Mouse (Mus musculus) neural tube, embryonic 14.5 days (tissue): ENCODE data around the gene Urod. TPM values are rescaled to one million over a fixed set of nuclear protein-coding genes. Genes with fewer than 3 reads are reported as not detected.

ENCODE experiments used
- ATAC-seq: fragments of 200-750 bp; cut with Nextera tagmentation; 2 replicates; pipeline ENCODE4 v1.8.0; 2017; ENCODE audit warnings: low read depth, mild to moderate bottlenecking, moderate TSS enrichment, moderate library complexity
- H3K27ac ChIP-seq: fragments of 300-500 bp; sonication (generic); 2 replicates; pipeline ENCODE4 v1.5.1; 2014; ENCODE audit warnings: low read depth, mild to moderate bottlenecking, control low read depth, low read length, moderate library complexity, mixed read lengths
- H3K27me3 ChIP-seq: fragments of 300-500 bp; sonication (generic); 2 replicates; pipeline ENCODE4 v1.6.1; 2014; ENCODE audit warnings: low read length; ENCODE audit not compliant: control insufficient read depth, insufficient read depth
- H3K36me3 ChIP-seq: fragments of 300-500 bp; sonication (generic); 2 replicates; pipeline ENCODE4 v1.6.1; 2014; ENCODE audit warnings: low read length, mixed read lengths; ENCODE audit not compliant: control insufficient read depth, insufficient read depth
- H3K4me1 ChIP-seq: fragments of 300-500 bp; sonication (generic); 2 replicates; pipeline ENCODE4 v1.6.1; 2014; ENCODE audit warnings: low read length; ENCODE audit not compliant: control insufficient read depth, insufficient read depth
- H3K4me2 ChIP-seq: fragments of 300-500 bp; sonication (generic); 2 replicates; pipeline ENCODE4 v1.6.1; 2014; ENCODE audit warnings: mild to moderate bottlenecking, low read depth, low read length, control low read depth
- H3K4me3 ChIP-seq: fragments of 300-500 bp; sonication (generic); 2 replicates; pipeline ENCODE4 v1.5.1; 2014; ENCODE audit warnings: low read depth, low read length, control low read depth, mixed read lengths
- H3K9ac ChIP-seq: fragments of 300-500 bp; sonication (generic); replicated peaks from 2 replicates; pipeline ENCODE4 v1.6.1; 2014; ENCODE audit warnings: low read depth, mild to moderate bottlenecking, control low read depth, low read length, mixed read lengths
- H3K9me3 ChIP-seq: fragments of 300-500 bp; sonication (generic); 2 replicates; pipeline ENCODE4 v1.6.1; 2016; ENCODE audit warnings: low read length; ENCODE audit not compliant: control insufficient read depth
- WGBS: fragments of 180-500 bp; shearing (Covaris S2); extraction: QIAGEN DNeasy Blood & Tissue Kit; methylation state at CpG from one replicate; pipeline ENCODE4 v1.1.7; 2014; 5-methylcytosine and 5-hydroxymethylcytosine counted together
- polyA plus RNA-seq: library from polyadenylated mRNA; unstranded; fragments of >200 nt; fragmentation: Nextera tagmentation; extraction: Ambion mirVana; gene quantifications from 2 replicates; pipeline ENCODE4 v1.2.1, GENCODE M21; 2014

Gene Urod
- polyA plus RNA-seq, 1 experiment from 2014 or later = 56.0 TPM

GRCm38 (mm10) chr4:117017738-117018137 is 23.5 kb upstream of the Urod start:
- no peak overlapping the region for H3K4me2 ChIP-seq
- peaks cover 7% of the 10 kb centered on the region for H3K4me1 ChIP-seq
- H3K27me3 ChIP-seq = no peaks in the 10 kb centered on the region
- H3K9me3 ChIP-seq = no peaks in the 10 kb centered on the region
- peaks cover 7% of the 10 kb centered on the region for H3K36me3 ChIP-seq
- ATAC-seq = no peak
- no peak overlapping the region for H3K27ac ChIP-seq
- no peak overlapping the region for H3K4me3 ChIP-seq
- WGBS = 86% methylated on average over 2 of the region's 2 CpGs
- no peak overlapping the region for H3K9ac ChIP-seq

GRCm38 (mm10) chr4:117014901-117015415 is 20.7 kb upstream of the Urod start:
- 73% methylated on average over 4 of the region's 4 CpGs for WGBS
- Histone ChIP-seq H3K4me3 (no peak overlapping the region), H3K4me1 (peaks cover under 1% of the 10 kb centered on the region; the same call in 1 of the 2 replicates), H3K9me3 (no peaks in the 10 kb centered on the region), H3K27me3 (no peaks in the 10 kb centered on the region), H3K4me2 (no peak overlapping the region), H3K36me3 (no peaks in the 10 kb centered on the region), H3K9ac (no peak overlapping the region), H3K27ac (no peak overlapping the region)
- no peak for ATAC-seq

DNA sequence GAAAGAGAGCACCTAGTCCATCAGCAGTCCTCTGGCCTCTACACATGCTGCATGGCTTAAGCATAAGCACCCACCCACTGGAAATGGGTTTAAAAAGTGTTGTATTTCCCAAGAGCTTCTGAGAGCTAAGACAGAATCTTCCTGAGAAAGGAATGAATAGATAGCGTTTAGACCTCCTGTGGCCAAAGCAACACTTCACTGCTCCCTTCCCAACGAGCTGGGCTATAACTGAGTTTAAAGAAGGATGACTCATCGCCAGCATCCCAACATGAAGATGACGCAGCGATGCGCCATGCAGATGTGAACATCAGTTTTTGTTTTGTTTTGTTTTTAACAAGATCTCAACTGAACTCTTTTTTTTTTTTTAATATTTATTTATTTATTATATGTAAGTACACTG is 19.4 kb upstream of the Urod start:
- 87% methylated on average over 6 of the region's 6 CpGs for WGBS
- no peak overlapping the region for H3K27ac ChIP-seq
- H3K9ac ChIP-seq = no peak overlapping the region
- H3K9me3 ChIP-seq = no peaks in the 10 kb centered on the region
- no peak overlapping the region for H3K4me2 ChIP-seq
- ATAC-seq = no peak
- H3K36me3 ChIP-seq = no peaks in the 10 kb centered on the region
- H3K27me3 ChIP-seq = no peaks in the 10 kb centered on the region
- no peaks in the 10 kb centered on the region for H3K4me1 ChIP-seq
- H3K4me3 ChIP-seq = no peak overlapping the region

DNA sequence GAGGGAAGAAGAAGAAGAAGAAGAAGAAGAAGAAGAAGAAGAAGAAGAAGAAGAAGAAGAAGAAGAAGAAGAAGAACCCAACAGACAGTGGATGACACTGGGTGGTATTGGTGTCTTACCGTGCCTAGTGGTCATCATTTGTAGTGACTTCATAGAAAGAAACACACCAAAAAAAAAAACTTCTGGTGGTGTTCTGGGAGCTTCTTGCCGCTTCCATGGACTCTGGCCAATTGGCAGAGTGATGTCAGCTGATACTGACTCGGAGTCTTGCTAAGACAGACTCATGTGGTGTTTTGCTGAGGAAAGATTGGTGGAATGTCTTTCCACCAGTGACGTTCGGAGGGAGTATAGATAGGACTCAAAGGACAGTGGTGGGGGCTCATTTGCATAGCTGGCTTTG is 16.0 kb upstream of the Urod start:
- H3K9ac ChIP-seq = no peak overlapping the region
- ATAC-seq = no peak
- 89% methylated on average over 5 of the region's 5 CpGs for WGBS

DNA sequence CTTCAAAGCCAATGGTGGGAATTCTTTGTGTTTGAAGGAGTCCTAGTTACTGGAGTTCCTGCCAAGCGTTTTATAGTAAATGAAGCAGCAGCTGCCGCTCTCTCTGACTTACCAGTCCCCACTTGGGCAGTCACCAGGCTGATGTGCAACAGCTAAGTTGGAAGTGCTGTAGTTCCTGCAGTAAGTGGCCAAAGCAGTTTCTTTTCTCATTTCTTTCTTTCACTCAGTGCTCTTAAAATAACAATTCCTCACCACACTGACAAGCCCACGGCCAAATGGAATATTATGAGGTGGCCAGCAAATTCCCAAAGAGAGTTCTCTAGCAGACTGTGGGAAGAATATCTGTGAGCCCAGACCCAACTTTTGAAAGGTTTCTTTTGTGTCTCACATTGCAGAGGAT is 12.8 kb upstream of the Urod start:
- Histone ChIP-seq H3K36me3 (peaks cover 8% of the 10 kb centered on the region), H3K27ac (no peak overlapping the region), H3K9me3 (no peaks in the 10 kb centered on the region), H3K27me3 (no peaks in the 10 kb centered on the region), H3K4me2 (no peak overlapping the region), H3K4me3 (no peak overlapping the region), H3K4me1 (no peaks in the 10 kb centered on the region), H3K9ac (no peak overlapping the region)
- 71% methylated on average over 3 of the region's 3 CpGs for WGBS
- no peak for ATAC-seq

More for the DNA sequence above, 16.0 kb upstream of the Urod start:
- no peaks in the 10 kb centered on the region for H3K27me3 ChIP-seq
- H3K4me1 ChIP-seq = no peaks in the 10 kb centered on the region
- H3K4me3 ChIP-seq = no peak overlapping the region
- no peaks in the 10 kb centered on the region for H3K36me3 ChIP-seq
- no peak overlapping the region for H3K4me2 ChIP-seq
- H3K9me3 ChIP-seq = no peaks in the 10 kb centered on the region
- H3K27ac ChIP-seq = no peak overlapping the region

- no peak for ATAC-seq
- Histone ChIP-seq H3K9ac (no peak overlapping the region), H3K27me3 (no peaks in the 10 kb centered on the region), H3K36me3 (peaks cover 12% of the 10 kb centered on the region), H3K4me3 (no peak overlapping the region), H3K4me1 (no peaks in the 10 kb centered on the region), H3K4me2 (no peak overlapping the region), H3K27ac (no peak overlapping the region), H3K9me3 (no peaks in the 10 kb centered on the region)
- WGBS = 80% methylated on average over 7 of the region's 7 CpGs
Observed at GRCm38 (mm10) chr4:117005611-117006400, 11.6 kb upstream of the Urod start.

GRCm38 (mm10) chr4:117004649-117005048 is 10.4 kb upstream of the Urod start:
- Histone ChIP-seq H3K4me3 (no peak overlapping the region), H3K4me1 (no peaks in the 10 kb centered on the region), H3K27me3 (no peaks in the 10 kb centered on the region), H3K9ac (no peak overlapping the region), H3K4me2 (no peak overlapping the region), H3K9me3 (no peaks in the 10 kb centered on the region), H3K36me3 (peaks cover 21% of the 10 kb centered on the region), H3K27ac (no peak overlapping the region)
- no peak for ATAC-seq
- WGBS = 86% methylated on average over 4 of the region's 4 CpGs

GRCm38 (mm10) chr4:117002543-117003521 is 8.6 kb upstream of the Urod start:
- H3K9me3 ChIP-seq = no peaks in the 10 kb centered on the region
- H3K27ac ChIP-seq = no peak overlapping the region
- no peak overlapping the region for H3K4me3 ChIP-seq
- H3K9ac ChIP-seq = no peak overlapping the region
- no peaks in the 10 kb centered on the region for H3K4me1 ChIP-seq
- no peaks in the 10 kb centered on the region for H3K27me3 ChIP-seq
- H3K4me2 ChIP-seq = no peak overlapping the region
- H3K36me3 ChIP-seq = peaks cover 24% of the 10 kb centered on the region
- ATAC-seq = peak; percentile 36; the same call in 1 of the 2 replicates
- 54% methylated on average over 38 of the region's 38 CpGs for WGBS
